Mouse (Mus musculus) kidney, postnatal 25 days (tissue): ENCODE measurements around the gene Dcst2.

Source experiments
- DNase-seq, 2 experiments: peaks; one replicate each; pipeline ENCODE4 v3.0.0; 2021; ENCODE audit warnings: mixed read lengths in 2 of 2

The Dcst2 gene

DNA sequence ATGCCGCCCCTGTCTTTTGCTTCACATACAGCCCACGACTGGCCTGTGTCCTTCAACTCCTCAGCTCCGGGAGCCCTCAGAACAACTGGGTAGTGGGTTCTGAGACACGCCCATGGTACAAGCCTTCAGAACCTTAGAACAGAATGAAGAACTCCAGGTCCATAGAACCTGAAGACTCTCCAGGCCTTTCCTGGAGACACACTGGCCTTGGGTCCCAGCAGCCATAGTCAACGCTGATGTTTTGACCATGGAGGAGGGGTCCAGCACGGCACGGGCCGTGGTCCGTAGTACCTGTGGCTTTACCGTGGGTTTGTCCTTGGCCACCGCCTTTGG, 3.3 kb downstream of the Dcst2 start, which contains the start of gene Dcst1:
Gene Dcst1 (minus strand): TSS at position 101 of the 333 bp plus-strand sequence.
- DNase-seq = no peak

DNA sequence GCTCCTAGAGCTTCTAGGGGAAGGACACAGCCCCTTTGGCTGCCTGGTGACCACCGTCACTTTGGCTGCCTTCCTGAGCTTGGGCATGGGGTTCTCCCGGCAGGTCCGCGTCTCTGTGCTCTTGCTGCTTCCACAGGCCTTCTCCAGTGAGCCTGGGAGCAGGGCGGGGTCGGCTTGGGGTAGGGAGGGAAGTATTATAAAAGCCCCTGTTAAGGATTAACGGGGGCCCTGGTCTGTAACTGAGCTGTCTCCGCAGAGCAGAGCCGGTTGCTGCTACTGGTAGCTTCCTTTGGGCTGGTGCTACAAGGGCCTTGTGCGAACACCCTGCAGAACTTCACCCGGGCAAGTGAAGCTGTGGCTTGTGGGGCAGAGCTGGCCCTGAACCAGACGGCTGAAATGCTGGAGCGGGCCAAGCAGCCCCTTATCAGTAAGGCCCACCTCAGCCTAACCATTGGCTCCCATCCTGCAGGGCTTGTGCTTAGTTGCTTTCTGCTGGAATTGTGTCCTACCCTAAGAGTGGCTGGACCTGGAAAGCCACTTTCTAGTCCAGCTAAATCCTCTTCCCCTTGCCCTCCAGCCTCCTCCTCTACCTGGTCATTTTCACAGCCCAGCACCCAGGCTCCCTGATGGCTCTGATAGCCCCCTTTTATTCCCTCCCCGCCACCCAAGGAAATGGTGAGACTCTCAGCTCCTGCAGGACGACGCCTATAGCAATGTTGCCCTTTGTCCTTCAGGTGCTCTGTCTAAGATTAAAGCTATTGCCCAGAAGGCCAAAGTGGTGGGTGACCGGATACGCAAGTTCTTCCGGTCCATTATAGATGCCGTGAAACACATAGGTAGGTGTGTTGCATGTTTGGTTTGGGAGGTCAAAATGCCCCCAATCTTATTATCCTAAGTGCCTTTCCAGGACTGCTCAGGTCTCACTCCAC, 4.0 kb downstream of the Dcst2 start:
- no peak for DNase-seq

DNA sequence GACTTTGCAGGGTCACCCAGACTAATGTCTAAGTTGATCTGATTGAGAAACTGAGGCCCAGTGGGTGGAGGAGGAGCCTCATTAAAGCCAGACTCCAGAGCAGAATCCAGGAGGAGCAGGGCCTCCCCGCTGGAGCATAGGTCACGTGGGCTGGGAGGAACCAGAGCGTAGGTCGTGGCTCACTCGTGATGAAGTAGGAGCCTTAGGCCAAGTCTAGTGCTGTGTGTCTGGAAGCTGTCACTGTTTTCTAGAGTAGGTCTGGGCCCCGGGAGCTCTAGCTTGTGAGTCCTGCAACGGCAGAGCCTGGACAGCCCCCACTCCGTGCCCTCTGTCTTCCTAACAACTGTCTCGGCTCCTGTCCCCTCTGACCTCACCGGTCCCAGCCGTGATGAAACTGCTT, 5.6 kb downstream of the Dcst2 start:
- peak in 1 of 2 experiments; percentile 67 for DNase-seq

DNA sequence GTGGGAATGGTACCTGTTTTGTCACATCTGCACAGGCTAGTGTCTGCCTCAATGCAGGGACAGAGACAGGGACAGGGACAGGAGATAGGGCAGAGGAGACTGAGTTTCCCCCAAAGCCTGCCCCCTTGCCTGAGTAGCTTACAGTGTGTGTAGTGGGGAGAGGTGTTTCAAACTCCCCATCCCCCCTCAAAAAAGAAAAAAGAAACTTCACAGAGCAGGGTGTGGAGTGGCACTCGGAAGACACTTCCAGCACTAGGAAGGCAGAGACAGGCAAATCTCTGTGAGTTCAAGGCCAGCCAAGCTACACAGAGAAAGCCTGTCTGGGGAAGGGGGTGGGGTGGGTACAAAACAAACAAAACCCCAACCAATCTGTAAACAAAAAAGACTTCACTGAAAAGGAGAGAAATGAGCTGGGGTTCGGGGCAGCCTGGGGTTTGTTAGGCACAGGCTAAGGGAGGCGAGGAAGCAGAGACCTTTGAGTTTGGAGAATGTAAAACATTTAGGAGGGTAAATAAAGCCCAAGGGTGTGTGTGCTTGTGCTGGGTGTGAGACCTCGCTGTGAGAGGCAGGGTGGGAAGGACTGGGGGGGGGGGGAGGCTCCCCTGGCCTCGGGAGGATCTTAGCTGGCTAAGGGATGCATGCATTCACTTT, 11.9 kb downstream of the Dcst2 start:
- DNase-seq = no peak

DNA sequence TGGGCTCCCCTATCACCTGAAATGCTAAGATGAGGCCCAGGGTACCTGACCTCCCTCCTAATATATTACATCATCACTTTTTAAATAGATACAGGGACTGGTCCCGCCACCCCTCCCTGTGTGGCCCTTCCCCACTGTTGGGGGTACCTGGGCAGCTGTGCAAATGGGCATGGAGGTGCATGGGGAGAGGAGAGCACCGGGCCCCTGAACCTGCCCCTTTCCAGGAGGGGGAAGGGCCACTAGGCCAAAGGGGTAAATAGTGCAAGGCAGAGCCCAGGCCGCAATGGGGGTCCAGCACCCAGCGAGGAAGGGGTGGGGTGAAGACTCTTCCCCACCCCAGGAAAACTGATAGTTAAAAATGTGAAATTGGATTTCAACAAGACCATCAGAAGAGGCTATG, 16.1 kb downstream of the Dcst2 start:
- no peak for DNase-seq

DNA sequence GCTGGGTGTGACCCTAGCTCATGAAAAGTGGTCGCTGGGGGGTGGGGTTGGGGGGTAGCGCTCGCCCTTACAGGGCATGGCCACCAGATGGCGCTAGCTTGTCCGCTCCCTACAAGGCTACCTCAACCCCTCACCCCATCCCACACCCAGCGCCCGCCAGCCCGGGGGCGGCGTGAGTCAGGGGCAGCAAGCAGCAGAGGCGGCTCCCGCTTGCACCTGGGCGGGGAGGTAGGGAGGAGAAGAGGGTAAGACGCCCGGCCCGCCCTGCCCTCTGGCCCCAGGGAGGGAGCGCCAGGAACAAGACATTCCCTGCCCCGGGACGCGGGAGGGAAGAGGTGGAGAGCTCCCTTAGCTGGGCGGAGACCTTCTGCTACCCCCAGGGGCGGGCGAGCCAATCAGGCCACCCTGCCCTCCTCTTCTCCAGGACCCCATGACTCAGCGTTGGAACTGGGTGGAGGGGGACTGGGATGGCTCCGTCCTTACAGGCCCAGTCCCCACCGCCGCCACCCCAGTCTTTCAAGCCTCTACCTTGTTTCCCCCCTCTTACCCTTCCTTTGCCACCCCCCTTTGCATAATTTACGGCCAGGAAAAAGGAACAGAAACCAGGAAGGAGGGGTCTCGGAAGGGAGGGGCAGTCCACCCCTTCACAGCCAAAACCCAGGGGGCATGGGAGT, 16.8 kb downstream of the Dcst2 start:
- peak; percentile 64 to 90 for DNase-seq

DNA sequence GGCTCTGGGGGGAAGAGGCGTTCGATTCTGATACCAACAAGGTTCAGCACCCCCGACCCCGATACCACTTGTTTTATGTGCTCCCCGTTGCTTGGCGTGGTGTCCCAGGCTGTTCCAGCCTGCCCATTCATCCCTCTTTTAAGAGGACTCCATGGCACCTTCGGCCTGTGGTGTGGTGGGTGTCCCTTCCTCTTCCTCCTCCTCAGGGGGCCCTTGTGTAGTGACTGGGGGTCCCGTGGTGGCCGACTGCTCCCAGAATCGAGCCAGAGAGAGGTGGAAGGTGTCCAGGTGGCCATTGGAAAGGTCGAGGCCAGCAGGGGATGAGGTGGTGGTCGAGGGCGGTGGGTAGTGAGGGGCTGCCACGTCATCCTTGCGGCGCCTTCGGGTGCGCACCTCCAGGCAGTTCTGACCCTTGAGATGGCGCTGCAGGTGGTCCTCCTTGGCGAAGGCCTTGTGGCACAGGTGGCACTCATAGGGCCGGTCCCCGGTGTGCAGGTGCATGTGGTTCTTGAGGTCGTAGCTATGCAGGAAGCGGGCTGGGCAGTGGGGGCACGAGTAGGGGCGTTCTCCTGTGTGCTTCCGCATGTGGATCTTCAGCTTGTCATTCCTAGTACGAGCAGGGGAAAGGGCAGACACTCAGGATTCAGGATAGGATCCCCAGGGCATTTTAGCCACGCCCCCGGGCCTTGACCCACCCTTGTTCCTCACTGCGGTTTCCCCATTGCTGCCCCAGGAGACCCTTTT, 17.8 kb downstream of the Dcst2 start:
- no peak for DNase-seq

DNA sequence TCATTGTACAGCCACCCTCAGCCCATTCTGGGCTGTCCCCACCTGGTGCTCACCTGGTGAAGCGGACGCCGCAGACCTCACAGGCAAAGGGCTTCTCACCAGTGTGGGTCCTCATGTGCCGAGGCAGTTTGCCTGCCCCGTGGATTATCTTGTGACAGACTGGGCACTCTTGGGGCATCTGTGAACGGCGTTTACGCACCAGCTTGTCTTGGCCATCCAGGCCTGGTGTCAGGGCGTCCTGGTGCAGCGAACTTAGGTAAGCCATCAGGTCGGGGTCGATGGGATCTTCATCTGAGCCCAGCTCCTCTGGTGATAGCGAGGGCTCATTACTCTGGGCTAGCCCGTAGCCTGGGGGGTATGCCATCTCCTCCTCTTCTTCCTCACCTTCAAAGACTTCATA, 18.5 kb downstream of the Dcst2 start:
- no peak for DNase-seq

DNA sequence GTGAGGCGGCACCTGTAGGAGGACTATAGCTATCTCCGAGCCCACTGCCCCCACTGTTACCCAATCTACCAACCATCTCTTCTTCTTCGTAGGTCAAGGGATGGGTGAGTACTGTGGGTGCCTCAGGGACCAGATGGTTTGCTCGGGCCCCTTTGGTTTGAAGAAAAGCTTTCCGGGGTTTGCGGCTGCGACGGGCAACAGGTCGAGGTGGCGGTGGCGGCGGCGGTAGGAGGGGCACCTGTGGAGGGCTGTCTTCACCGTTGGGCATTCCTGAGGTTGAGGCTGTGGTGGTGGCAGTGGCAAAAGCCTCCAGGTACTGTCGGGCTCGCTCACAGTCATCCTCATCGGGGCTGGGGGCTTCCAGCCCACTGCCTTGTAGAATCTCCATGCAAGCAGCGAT, 18.9 kb downstream of the Dcst2 start:
- DNase-seq = no peak

DNA sequence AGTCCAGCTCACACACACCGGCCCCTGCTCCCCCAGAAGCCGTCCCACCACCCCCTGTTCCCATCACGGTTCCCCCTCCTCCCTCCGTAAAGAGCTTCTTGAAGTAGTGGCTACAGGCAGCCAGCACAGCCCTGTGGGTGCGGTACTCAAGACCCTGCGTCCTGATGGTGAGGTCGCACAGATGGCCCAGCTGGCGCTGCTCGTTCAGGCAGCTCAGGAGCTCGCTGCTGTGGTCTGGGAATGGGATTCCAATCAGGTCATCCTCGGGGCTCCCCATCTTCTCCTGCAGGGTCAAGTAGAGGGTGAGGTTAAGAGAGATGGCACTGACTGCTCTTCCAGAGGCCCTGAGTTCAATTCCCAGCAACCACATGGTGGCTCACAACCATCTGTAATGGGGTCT, 19.5 kb downstream of the Dcst2 start:
- DNase-seq = no peak

DNA sequence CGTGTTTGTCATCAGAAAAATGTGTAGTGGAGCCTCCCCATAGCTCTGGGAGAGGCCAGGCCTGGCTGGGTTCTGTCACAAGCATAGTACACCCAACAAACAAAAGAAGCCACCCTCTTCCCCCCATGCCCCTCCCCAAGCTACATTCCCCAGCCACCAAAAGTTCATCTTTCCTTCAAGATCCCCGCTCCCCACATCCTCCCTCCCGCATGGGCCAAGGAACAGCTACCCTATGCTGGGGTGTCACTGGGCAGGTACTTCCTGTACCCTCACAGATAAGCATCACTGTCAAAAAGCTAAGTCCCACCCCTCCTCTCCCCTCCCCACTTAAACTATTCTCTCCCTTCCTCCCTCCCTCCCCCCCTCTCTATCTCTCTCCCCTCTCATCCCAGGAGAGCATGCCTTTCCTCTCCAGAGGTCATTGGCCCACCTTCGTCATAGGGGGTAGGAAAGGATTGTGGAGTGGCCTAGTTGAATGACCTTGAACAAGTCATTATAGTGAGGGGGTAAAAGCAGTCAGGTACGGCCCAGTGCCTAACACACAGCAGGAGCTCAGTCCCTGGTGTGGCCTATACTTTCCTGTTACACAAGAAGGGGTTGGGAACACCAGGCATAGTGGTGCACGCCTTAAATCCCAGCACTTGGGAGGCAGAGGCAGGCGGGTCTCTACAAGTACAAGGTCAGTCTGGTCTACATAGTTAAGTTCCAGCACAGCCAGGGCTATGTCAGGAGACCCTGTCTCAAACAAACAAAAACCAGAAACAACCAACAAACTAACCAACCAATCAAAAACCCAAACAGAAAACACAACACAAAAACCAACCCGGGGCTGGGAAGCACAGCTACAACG, 20.5 kb downstream of the Dcst2 start:
- DNase-seq = peak in 1 of 2 experiments; percentile 29

DNA sequence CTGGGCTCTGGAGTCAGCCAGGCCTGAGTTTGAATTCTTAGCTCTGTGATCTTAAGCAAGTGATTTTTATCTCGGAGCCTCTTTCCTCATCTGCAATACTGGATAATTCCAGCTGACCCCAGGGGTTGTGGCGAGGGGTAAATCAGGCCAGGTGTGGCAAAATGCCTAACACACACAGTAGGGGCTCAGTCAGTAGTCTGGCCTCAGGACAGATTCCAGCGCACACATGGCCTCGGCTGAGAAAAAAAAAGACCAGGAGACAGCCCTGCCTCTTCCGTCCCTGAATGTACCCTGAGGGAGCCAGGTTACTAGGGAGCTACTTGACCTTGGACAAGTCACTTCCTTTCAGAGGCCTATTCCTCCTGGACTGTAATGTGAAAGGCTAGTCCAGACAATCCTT, 21.2 kb downstream of the Dcst2 start:
- peak in 1 of 2 experiments; percentile 40 for DNase-seq

DNA sequence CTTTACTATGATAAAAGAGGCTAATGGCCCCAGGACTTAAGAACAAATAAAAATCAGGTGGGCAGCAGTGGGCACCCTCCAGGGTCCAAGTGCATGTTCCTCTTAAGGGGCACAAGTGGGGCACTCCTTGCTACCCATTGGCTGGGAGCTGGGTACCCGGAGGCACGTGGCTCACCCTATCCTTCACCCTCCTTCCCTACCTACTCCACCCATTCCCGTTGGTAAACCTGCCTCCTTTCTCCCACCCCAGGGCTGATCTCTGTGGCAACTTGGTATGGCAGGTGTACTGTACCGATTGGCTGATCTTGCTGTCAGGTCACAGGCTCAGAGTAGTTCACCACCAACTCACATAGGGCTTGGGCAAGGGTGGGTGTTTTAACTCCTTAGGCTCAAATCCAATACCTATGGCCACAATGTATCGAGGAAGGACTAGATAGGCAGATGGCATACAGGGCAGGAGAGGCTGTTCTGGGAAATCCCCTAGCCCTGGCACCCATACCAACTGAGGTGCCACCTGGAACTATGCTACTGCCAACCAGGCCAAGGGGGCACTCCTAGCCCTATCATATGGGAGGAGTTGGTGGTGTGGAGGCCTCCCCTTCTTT, 22.0 kb downstream of the Dcst2 start:
- DNase-seq = peak in 1 of 2 experiments; percentile 35

DNA sequence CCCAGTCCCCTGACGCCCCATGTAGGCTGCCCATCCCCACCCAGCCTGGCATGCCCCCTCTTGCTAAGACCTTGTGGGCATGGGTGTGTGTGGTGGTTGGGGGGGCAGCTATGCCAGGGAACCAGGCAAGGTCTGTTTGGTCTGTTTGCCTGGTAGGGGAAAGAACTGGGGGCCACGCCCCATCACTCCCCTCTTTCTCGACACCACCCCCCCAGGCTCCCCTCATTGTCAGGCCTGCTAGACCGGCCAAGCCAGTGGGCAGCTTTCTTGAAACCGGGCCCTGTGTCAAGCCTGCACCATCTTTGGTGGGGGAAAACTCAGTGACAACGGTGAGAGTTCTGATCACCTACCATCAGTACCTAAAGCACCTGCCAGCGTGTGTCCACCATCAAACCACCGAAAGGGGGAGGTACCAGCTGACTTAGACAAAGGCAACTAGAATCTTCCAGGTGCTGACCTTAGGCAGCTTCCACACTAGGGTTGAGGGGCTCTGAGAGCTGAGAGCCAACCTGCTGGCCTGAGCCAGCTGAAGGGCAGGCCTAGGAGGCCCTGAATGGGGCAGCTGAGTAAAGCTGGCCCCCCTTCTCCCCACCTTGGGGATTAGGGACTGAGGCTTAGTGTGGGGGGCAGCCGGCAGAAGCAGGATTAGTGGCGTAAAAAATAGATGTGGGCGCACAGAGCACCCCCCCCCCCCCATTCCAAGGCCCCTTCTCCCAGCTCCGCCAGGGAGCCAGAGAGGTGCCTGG, 22.7 kb downstream of the Dcst2 start:
- DNase-seq = peak in 1 of 2 experiments; percentile 45

DNA sequence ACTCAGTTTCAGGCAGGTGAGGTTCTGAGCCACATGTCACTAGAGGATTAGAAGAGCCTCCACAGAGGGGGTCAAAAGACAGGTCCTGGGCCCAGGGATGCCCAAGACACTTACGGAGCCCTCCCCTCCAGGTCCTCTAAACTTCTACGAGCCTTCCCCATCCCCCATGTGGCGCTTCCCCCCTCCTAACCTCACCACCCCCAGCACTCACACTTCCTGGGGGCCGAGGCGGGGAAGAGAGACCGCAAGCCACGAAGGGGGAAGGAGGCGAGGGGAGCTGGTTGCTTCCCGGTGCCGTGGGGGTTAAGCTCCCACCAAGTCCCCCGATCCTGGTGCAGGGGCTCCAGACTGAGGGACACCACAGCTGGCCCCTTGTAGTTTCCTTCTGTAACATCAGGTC, 23.7 kb downstream of the Dcst2 start:
- DNase-seq = peak in 1 of 2 experiments; percentile 41

DNA sequence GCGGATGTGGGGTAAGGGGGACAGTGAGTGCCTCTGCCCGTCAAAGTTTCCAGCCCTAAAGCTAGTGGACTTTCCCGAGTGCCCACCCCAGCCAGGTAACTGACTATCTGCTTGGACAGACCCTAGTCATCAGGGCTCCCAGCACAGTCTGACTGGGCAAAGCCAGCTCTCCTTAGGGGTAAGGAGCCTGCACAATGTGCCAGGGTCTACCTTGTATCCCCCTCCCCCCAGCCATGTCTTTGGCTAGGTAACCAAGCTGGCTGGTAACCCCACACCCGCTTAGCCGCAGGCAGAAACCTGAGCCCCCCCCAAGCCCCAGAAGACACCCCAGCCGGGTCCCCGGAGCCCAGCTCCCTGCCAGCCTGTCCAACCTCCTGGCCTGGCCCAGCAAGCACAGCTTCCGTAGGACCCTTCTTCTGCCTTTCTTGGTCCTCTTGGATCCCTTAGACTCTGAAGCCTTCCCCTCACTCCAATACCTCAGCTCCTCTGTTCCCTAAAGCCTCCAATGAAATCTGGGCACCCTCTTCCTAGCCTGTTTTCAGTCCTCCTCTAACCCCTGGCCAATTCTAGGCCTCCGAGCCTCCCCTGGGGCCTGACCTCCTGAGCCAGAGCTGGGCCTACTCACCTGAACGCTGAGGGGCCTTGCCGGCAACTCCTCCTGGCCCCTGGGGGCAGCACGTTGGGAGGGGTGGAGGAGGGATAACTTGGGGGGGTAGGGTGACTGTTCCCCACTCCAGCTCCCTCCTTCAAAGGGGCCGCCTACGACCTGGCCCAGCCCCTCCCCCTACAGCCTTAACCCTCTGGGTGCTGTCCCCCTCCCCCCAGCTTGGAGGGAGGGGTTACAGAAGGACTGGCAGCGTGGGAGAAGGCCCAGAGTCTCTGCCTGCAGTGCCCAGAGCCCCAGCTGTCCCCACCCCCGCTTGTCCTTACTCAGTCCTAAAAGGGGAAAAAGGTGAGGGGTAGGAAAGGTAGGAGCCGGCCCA, 25.0 kb downstream of the Dcst2 start:
- peak in 1 of 2 experiments; percentile 62 for DNase-seq

DNA sequence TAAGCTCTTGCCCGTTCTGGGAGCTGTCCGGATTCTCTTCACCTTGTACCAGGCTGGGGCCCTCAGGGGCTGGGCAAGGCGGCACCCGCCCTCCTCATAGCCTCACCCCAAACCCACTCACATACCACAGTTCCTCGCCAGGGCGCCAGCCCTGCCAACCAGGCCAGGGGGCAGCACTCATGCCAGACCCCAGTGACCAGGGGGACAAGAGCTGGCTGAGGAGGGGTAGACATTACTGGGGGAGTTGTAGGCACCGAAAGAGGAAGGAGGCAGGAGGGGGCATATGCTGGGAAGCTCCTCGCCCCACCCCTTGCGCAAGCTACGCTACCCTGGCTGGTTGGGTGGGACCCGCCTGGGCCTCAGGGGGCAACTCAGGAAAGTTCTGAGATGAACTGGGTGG, 25.9 kb downstream of the Dcst2 start:
- DNase-seq = peak in 1 of 2 experiments; percentile 62

DNA sequence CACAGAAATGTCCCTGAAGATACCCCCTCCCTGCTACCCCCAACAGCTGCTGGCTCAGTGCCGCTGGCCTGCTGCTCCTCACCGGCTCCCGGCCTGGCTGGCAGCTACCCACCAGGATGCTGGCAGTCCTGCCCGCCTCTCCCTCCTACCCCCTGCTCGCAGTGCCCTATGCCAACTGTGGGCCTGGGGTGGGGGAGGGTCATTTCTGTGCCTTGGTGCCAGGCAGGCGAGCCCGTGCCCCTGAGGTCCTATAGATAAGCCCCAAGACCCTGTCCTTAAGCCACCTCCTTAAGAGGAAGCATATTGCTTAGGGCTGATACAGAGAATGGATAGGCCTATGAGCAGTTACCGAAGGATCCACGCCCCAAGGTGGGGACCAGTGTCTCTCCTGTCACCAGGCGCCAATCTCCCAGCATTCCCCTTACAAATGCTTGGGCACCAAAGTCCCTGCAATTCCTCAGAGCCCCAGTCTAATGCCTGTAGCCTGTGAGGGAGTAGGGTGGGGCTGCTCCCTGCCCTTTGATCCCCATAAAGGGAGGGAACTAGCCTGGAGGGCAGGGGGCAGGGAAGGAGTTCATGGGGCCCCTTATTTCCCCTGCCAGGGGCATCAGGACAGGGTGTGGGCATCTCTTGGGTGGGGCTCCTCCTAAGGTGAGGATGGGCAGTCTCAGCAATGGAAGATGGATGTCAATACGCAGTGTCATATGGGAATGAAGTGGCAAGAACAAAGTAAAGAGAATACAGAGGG, 26.5 kb downstream of the Dcst2 start:
- DNase-seq = peak; percentile 61 to 88
